Mouse (Mus musculus) heart, embryonic 10.5 days (tissue): ENCODE measurements around the gene Tek. TPM values are rescaled to one million over a fixed set of nuclear protein-coding genes. Genes with fewer than 3 reads are reported as not detected.

Experiments used
- DNase-seq: peaks from one replicate; pipeline ENCODE4 v3.0.0-alpha.2; 2017; ENCODE audit warnings: low spot score
- H3K27ac ChIP-seq: fragments of 300-500 bp; sonication (generic); 2 replicates; pipeline ENCODE4 v1.5.1; 2016; ENCODE audit warnings: mild to moderate bottlenecking
- H3K27me3 ChIP-seq: fragments of 300-500 bp; sonication (generic); 2 replicates; pipeline ENCODE4 v1.6.1; 2016; ENCODE audit warnings: mild to moderate bottlenecking; ENCODE audit not compliant: poor library complexity, insufficient read depth, severe bottlenecking
- H3K36me3 ChIP-seq: fragments of 300-500 bp; sonication (generic); 2 replicates; pipeline ENCODE4 v1.6.1; 2016; ENCODE audit warnings: mild to moderate bottlenecking, moderate library complexity
- H3K4me1 ChIP-seq: fragments of 300-500 bp; sonication (generic); 2 replicates; pipeline ENCODE4 v1.6.1; 2016; ENCODE audit warnings: mild to moderate bottlenecking
- H3K4me3 ChIP-seq: fragments of 300-500 bp; sonication (generic); 2 replicates; pipeline ENCODE4 v1.5.1; 2016; ENCODE audit warnings: mild to moderate bottlenecking, moderate library complexity
- H3K9me3 ChIP-seq: fragments of 300-500 bp; sonication (generic); 2 replicates; pipeline ENCODE4 v1.6.1; 2016; ENCODE audit warnings: mild to moderate bottlenecking, moderate library complexity
- WGBS: fragments of 180-500 bp; shearing (Covaris S2); methylation state at CpG from one replicate; pipeline ENCODE4 v1.1.7; 2016; 5-methylcytosine and 5-hydroxymethylcytosine counted together
- polyA plus RNA-seq: library from polyadenylated mRNA; unstranded; fragments of >200 nt; fragmentation: Nextera tagmentation; extraction: Ambion mirVana; gene quantifications from 2 replicates; pipeline ENCODE4 v1.2.1, GENCODE M21; 2016

Gene Tek
- polyA plus RNA-seq, 1 experiment from 2014 or later: 41.4 TPM

- no peaks in the 10 kb centered on the region for H3K4me1 ChIP-seq
- no peak overlapping the region for H3K4me3 ChIP-seq
- no peaks in the 10 kb centered on the region for H3K27me3 ChIP-seq
- H3K27ac ChIP-seq: no peak overlapping the region
- 67% methylated on average over 6 of the region's 6 CpGs for WGBS
- H3K9me3 ChIP-seq: no peaks in the 10 kb centered on the region
- DNase-seq: no peak
- no peaks in the 10 kb centered on the region for H3K36me3 ChIP-seq
These were observed 90.9 kb downstream of the Tek start for GRCm38 (mm10) chr4:94829924-94830386.

DNA sequence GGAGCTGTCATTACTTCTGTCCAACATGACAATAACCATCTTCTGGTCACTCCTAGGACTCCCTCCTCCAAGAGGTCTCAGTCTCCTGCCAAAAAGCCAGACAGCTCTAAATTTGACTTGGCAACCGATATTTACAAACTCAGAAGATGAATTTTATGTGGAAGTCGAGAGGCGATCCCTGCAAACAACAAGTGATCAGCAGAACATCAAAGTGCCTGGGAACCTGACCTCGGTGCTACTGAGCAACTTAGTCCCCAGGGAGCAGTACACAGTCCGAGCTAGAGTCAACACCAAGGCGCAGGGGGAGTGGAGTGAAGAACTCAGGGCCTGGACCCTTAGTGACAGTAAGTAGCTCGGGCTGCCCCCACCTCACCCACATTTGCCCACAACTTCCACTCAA is 98.0 kb downstream of the Tek start:
- H3K36me3 ChIP-seq: peaks cover 3% of the 10 kb centered on the region; the same call in 1 of the 2 replicates
- no peak overlapping the region for H3K4me3 ChIP-seq
- no peaks in the 10 kb centered on the region for H3K9me3 ChIP-seq
- no peak for DNase-seq
- no peaks in the 10 kb centered on the region for H3K27me3 ChIP-seq
- WGBS: 77% methylated on average over 7 of the region's 7 CpGs
- H3K27ac ChIP-seq: no peak overlapping the region
- no peaks in the 10 kb centered on the region for H3K4me1 ChIP-seq

GRCm38 (mm10) chr4:94853301-94853700 is 114.2 kb downstream of the Tek start:
- 85% methylated on average over 7 of the region's 7 CpGs for WGBS
- no peak overlapping the region for H3K27ac ChIP-seq
- H3K4me1 ChIP-seq: no peaks in the 10 kb centered on the region
- DNase-seq: no peak
- H3K27me3 ChIP-seq: no peaks in the 10 kb centered on the region
- no peaks in the 10 kb centered on the region for H3K9me3 ChIP-seq
- no peak overlapping the region for H3K4me3 ChIP-seq
- H3K36me3 ChIP-seq: peaks cover 10% of the 10 kb centered on the region; the same call in 1 of the 2 replicates

DNA sequence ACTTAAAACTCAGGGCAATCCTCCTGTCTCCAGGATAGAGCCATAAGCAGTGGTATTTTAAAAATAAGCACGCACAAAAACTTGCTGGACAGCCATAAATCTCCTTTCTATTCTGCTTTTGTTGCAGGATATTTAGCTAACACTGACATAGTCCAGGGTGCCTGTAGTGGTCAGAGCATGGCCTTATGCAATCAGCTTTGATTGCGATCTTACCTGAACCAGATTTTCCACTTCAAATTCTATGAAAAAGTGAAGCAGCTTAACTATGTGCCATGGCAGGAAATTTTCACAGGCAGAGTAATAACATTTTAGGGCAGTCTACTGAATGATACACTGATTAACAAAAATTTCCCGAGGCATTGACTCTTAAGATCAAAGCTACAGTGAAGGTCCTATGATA is 115.2 kb downstream of the Tek start:
- DNase-seq: no peak
- H3K27me3 ChIP-seq: no peaks in the 10 kb centered on the region
- no peaks in the 10 kb centered on the region for H3K9me3 ChIP-seq
- H3K4me3 ChIP-seq: no peak overlapping the region
- H3K4me1 ChIP-seq: no peaks in the 10 kb centered on the region
- no peak overlapping the region for H3K27ac ChIP-seq
- H3K36me3 ChIP-seq: peaks cover 10% of the 10 kb centered on the region; the same call in 1 of the 2 replicates
- WGBS: 78% methylated on average over 3 of the region's 3 CpGs

GRCm38 (mm10) chr4:94855201-94855600 is 116.1 kb downstream of the Tek start:
- Histone ChIP-seq H3K36me3 (peaks cover 10% of the 10 kb centered on the region; the same call in 1 of the 2 replicates), H3K9me3 (no peaks in the 10 kb centered on the region), H3K4me1 (no peaks in the 10 kb centered on the region), H3K27me3 (no peaks in the 10 kb centered on the region), H3K4me3 (no peak overlapping the region), H3K27ac (no peak overlapping the region)
- DNase-seq: no peak
- WGBS: 72% methylated on average over 3 of the region's 3 CpGs

GRCm38 (mm10) chr4:94900744-94901143 is 161.7 kb downstream of the Tek start:
- 9% methylated on average over 2 of the region's 2 CpGs for WGBS
- no peaks in the 10 kb centered on the region for H3K4me1 ChIP-seq
- no peaks in the 10 kb centered on the region for H3K36me3 ChIP-seq
- DNase-seq: no peak
- H3K27ac ChIP-seq: no peak overlapping the region
- no peak overlapping the region for H3K4me3 ChIP-seq
- no peaks in the 10 kb centered on the region for H3K27me3 ChIP-seq
- H3K9me3 ChIP-seq: no peaks in the 10 kb centered on the region

GRCm38 (mm10) chr4:94901780-94902179 is 162.7 kb downstream of the Tek start:
- no peaks in the 10 kb centered on the region for H3K36me3 ChIP-seq
- no peak overlapping the region for H3K27ac ChIP-seq
- H3K4me3 ChIP-seq: no peak overlapping the region
- H3K4me1 ChIP-seq: no peaks in the 10 kb centered on the region
- no peak for DNase-seq
- H3K9me3 ChIP-seq: no peaks in the 10 kb centered on the region
- H3K27me3 ChIP-seq: no peaks in the 10 kb centered on the region
- WGBS: 59% methylated on average over 3 of the region's 3 CpGs

Other genes starting within 250 kb of the Tek start
- gene Gm10306, start 182.7 kb upstream of the Tek start, polyA plus RNA-seq: not detected in 2 replicates
- 13.4 and 21.3 TPM in 2 replicates for gene Caap1, start 182.5 kb upstream of the Tek start, polyA plus RNA-seq
- 76.2 and 80.7 TPM in 2 replicates for gene Plaa, start 136.0 kb upstream of the Tek start, polyA plus RNA-seq
- 13.9 and 21.5 TPM in 2 replicates for gene Ift74, start 124.8 kb upstream of the Tek start, polyA plus RNA-seq
- gene Lrrc19, start 89.1 kb upstream of the Tek start, polyA plus RNA-seq: 0.36 and 0.65 TPM in 2 replicates
- gene Eqtn, start 189.6 kb downstream of the Tek start, polyA plus RNA-seq: not detected in 2 replicates
- gene Mysm1, start 239.8 kb downstream of the Tek start, polyA plus RNA-seq: 18.6 and 22.3 TPM in 2 replicates